Mouse (Mus musculus) right cerebral cortex, adult 18-20 months (tissue): ENCODE measurements around the gene Slc25a35.
"Not testable (repeated sequence)": the region's sequence is repeated elsewhere in the genome, so short reads cannot be mapped to it uniquely, and the experiment has no call there.

Experiments
- DNase-seq: peaks from one replicate; pipeline ENCODE4 v3.0.0; 2022; ENCODE audit warnings: mixed read lengths

Slc25a35 gene

DNA sequence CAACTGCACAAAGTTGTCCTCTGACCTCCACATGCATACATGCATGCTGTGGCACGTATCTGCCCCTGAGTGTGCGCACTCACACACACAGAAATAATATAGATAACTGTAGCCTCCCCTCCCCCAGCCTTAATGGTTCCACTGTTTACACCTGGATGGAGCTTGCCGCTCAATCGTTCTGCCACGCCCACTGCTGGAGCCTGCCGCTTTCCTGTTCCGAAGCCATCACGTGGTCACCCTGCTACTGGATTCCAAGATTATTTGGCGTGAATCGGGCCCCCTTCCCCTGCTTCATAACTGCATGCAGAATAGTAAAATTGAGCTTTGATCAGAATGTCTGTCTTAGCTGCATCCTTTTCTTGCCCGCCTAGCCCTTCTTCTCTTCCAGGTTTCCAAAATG, 5.8 kb upstream of the Slc25a35 start:
- DNase-seq: not testable (repeated sequence)

DNA sequence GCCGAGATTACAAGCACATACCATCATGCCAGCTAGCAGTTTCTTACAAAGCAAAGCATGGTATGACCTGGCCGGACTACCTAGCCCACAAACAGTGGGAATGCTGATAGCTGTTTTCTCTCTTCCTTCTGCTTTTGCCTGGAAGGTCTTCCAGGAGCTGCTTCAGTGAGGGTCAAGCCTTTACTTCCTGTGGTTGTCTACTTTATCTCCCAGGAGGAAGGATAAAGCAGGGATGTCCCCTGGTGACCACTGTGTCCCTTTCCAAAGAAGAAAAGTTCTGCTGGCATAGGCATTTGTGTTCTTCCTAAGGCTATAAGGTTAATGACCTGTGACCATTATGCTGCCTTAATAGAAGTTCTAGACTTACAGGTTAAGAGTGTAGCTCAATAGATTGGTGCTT, 4.5 kb upstream of the Slc25a35 start:
- DNase-seq: no peak

DNA sequence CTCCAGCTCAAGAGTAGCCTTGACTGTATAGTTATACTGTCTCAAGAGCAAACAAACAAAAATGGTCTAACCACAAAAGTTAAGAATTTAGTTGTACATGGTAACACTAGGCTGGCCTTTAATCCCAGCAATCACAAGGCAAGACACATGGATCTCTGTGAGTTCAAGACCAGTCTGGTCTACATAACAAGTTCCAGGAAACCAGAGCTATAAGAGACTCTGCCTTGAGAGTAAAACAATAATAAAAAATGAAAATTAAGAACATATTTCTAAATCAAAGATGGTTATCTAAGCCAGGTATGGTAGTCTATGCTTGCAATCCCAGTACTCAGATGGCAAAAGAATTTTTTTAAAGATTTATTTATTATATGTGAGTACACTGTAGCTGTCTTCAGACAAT, 2.9 kb upstream of the Slc25a35 start:
- DNase-seq: no peak

DNA sequence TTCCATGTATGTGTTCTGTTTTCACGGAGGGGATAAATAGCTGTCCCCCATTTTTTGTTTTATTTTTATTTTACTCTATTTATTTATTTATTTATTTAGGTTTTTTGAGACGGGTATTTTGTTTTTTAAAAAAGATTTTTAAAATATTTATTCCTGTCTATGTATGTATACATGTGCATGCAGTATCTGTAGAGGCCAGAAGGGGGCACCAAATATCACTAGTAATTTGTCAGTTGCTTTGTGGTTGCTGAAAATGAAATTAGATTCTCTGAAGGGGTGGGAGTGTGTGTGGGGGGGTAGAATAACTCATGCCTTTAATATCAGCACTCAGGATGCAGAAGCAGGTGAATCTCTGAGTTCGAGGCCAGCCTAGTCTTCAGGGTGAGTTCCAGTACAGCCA, 2.1 kb upstream of the Slc25a35 start:
- DNase-seq: no peak

DNA sequence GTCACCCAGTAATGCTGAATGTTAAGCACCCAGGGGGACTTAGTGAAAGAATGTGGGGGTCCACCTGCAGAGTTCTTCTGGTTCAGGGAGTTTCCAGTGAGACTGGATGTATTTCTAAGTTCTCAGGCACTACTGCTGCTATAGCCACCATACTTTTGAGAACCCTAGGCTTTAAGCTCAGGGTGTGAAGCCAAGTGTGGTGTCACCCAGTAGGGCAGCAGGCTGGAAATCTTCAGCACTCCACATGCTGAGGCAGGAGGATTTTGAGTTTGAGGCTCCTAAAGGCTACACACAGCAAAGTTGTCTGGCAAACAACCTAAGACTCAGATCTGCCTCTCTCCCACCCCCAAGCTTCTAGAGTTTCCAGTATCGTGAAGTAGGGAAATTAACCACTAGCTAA, 1.4 kb upstream of the Slc25a35 start:
- DNase-seq: no peak

DNA sequence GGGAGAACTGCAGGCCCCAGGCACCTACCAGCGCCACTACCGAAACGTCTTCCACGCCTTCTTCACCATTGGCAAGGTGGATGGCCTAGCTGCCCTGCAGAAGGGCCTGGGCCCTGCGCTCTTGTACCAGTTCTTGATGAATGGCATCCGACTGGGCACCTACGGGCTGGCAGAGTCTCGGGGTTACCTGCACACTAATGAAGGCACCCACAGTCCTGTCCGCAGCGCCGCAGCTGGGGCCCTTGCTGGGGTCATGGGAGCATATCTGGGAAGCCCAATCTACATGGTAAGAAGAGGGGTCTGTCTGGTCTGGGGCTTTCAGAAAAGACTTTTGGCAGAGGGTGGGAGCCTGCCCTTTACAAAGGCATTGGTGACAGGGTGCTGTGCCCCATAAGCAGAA, 821 bp downstream of the Slc25a35 start:
- no peak for DNase-seq

DNA sequence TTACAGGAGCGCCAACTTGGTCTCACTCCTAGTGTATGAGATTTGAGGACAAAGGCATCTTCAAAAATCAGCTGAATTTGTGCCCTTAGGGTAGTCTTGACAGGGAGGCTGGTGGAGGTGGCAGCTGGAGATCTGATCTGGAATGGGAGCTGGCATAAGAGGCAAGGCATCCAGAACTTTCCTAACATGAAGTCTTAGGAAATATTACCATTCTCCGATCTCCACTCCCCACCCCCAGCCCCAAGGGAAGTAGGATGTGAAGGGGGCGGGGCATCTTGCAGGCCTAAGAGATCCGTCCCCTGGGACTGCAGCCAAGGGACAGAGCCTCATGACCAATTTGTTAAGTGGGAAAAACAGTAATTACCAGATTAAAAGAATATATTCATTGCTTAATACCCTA, 2.3 kb downstream of the Slc25a35 start:
- no peak for DNase-seq

DNA sequence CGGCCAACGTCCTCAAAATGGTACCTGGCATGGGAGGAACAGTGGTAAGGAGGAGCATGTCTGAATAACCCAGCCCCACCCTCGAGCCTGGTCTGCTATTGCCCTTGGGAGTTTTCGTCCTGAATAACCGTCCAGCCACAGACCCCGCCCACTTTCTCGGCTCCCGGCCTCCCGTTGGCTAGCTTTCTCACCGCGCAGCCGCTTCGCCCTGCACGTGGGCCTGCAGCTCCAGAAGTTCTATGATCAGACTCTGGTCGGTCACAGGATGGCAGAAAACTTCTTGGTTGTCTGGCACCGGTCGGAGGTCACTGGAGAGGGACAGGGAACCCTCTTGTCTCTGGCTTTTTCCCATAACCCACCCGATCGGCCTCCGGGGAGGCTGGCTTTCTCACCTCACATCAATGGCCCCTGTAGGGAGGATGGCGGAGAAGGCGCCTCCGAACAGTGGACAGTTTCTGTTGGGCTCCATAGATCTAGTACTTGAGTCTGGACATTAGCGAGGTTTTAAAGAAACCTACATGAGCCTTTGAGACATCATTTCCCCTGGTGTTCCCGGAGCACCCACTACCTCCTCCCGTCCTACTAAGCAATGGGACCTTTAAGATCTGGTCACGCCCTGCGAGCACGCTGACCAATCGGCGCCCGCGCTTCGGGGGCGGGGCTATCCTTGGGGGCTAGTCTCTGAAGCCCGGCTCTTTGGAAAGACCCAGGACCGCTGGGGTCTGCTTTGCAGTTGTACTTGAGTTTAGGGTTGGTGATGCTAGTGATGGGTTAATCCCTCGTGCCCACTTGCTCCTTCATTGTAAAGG, 5.5 kb downstream of the Slc25a35 start:
- peak; percentile 86 for DNase-seq

DNA sequence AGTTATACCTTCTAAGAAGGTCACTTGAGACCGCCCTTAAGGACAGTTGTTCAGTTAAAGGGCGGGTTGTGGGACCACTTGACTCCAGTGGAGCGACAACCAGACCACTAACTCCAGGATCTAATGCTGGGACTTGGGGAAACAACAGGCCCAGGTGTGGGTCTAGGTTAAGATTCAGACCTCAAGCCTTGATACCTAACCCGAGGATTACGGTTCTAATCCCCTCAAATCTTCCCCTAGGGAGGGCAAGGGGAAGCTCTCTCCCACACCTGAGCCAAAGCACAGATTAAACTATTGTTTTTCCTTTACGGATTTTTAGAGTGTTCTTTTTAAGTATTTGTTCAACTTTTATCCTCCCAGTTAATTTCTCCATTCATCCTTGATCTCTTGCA, 6.1 kb downstream of the Slc25a35 start:
- no peak for DNase-seq

DNA sequence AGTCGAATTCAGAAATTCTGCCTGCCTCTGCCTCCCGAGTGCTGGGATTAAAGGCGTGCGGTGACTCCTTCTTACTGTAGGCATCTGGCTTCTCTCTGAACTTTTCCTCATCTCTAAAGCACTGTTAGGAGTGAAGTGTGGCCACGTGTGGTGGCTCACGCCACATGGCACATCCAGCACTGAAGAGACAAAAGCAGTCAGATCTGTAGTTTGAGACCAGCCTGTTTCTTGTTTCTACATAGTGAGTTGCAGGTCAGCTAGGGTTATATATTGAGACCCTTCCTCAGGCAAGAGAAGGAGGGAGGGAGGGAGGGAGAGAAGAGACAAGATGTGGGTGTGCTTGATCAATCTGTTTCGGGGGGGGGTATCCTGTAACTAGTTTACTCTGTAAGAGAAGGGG, 7.2 kb downstream of the Slc25a35 start, which contains the start of gene Rangrf:
Gene Rangrf (minus strand): TSS at position 101 of the 400 bp plus-strand sequence.
- DNase-seq: no peak

DNA sequence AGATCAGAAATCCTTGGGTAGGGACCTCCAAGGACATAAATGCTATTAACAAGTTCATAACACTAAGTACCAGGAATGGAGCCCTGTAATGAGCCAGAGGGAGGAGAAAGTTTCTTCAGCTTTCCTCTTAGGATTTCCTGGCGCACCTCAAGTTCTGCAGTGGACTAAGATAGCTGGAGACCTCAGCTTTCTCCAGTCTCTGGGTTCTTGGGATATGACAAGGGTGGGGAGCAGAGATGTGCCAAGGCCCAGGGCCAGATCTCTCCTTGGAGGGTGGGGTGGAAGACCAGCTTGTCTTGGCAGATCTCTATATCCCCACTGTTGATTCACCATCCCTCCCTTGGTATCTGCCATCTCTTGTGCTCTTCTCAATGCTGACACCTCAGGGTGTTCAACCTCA, 7.7 kb downstream of the Slc25a35 start:
- no peak for DNase-seq

DNA sequence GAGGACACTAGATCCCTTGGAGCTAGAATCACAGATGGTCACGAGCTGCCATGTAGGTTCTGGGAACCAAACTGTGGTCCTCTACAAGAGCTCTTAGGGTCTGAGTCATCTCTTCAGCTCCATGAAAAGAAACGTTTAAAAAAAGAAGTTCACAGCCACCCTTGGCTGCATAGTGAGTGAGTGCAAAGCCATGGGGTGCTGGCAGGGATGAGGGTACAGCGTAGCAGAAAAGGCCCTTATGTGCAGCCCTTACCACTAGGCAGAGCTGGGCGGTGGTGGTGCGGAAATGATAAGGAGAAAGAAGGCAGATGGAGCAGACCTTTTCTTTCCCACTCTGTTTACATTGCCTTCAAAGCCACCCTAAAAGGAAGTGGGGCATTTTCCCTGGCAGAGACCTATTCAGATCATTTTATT, 11.4 kb downstream of the Slc25a35 start:
- DNase-seq: peak; percentile 36

DNA sequence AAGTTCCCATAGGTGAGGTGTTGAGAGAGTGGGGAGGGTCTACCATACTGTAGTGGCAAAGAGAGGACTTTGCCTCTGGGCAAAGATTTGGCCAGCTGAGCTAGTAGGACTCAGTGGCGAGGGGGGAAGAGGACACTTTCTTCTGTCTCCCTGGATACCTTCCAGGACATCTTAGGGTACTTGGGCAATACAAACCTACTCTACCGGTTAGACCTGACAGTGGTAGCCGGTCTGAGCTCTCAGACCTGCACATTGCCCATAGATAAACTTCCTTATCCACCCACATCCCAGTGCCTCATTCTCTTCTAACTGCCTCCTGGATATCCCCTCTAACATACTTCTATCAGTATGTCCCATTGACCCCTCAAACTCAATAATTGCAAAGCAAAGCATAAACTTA, 13.0 kb downstream of the Slc25a35 start:
- DNase-seq: no peak

DNA sequence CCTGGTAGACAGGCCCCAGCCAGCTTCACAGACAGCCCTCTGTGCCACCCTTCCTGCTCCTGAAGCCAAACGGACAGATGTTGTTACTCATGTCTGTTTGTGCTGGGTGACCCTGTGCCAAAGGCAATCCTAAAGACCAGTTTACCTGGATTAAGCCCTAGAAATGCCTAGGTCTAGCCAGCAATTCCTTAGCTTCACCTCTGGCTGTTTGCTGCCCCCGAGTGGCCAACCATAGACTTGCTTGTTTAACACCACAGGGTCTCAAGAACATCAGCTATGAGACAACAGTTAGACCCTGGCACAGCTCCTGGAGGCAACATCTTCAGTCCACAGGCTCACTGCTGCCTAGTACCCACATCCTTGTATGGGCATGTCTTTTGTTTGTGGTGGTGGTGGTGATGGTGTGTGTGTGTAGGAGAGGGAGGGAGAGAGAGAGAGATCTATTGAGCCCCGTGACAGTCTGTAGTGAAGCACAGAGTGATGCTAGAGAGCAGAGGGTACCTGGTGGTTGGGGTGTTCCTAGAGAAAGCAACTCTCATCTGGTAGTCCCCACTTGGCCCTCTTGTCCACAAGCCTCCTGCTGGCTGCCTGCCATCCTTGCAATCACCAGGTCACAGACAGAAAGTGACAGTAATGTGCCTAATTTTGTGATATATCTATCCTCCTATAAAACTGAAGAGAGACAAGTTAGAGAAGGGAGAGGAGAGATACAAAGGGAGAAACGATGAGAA, 14.9 kb downstream of the Slc25a35 start:
- DNase-seq: peak; percentile 51

DNA sequence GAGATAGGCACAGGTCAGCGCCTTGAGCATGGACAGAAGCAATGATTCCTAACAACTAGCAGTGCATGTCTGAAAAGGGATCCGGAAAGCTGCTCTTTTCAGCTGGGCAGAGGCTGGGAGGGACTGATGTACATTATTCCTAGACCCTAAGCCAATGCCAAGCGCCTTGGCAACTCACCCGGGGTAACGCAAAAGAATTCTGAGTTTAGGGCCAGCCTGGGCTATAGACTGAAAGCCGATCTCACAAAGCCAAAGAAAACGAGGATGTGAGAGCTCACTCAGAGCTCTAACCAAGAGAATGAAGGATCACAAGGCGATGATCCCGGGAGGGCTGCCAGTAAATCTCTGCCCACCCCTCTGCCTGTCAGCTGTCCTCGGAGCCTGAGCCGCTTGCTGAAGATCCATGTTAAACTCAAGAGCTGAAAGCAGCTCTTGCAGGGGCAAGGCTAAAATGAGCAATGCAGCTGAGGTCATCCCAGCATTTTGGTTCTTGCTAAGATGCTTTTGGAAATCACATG, 19.5 kb downstream of the Slc25a35 start:
- no peak for DNase-seq

DNA sequence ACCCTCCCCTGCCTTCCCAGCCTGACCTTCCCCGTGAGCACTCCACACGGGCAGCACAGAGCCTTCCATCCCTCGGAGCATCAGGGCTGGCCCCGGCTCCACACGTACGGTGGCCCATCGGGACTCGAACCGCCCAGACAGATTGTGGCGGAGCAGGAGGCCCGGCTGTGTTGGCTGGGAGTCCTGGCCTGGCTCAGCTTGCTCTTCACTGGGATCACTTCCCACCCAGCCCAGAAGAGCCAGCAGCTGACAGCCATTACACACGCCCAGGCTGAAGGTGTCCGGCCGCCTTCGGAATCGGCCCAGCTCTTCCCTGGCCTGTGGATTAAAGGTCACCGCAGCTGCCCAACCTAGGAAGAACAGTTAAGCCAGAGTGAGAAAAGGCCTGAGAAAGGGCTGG, 20.4 kb downstream of the Slc25a35 start:
- DNase-seq: no peak

DNA sequence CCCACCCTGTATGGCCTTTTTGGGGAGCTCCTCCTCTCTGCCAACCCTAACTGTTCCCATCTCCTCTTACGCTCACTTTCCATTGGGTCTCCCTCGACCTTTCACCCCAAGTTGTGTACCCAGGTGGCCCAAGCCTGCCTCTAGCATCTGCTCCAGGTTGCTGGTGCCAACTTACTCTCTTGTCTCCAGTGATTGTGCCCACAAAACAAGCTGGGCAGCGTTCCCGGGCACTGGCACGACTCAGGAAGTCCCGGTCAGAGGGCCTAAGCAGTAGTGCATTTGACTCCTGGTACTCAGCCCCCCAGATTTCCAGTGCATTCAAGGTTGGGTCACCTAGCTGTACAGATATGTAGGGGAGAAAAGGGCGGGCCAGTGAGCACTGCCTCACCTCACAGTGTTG, 25.2 kb downstream of the Slc25a35 start:
- no peak for DNase-seq

DNA sequence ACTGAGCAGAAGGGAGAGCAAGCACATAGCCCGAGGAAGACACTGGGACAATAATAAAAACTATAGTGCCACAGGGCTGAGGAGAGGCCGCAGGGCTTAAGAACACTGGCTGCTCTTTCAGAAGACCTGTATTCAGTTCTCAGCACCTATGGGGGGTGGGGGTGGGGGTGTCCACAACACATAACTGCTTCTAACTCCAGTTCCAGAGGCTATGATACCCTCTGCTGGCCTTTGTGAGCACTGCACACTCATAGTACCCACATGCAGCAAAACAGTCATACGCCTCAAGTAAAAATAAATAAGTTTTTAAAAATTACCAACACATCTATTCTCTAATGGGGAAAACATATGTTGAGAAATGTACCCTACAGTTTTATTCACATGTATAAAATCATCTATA, 26.4 kb downstream of the Slc25a35 start:
- no peak for DNase-seq

DNA sequence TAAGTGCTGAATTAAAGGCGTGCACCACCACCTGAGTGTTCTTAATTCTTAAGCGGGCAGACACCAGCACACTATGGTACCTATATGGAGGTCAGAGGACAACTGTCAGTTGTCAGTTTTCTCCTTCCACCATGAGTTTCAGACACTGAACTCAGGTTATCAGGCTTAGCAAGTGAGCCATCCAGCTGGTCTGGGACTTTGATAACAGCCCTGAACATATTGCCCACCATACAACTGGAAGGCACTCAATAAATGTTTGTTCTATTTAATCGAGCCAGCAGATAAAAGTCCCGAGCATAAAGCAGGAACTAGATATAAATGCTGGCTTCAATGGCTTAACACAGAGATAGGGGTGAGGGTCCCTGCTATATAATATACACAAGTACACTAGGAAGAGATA, 29.1 kb downstream of the Slc25a35 start:
- DNase-seq: no peak

DNA sequence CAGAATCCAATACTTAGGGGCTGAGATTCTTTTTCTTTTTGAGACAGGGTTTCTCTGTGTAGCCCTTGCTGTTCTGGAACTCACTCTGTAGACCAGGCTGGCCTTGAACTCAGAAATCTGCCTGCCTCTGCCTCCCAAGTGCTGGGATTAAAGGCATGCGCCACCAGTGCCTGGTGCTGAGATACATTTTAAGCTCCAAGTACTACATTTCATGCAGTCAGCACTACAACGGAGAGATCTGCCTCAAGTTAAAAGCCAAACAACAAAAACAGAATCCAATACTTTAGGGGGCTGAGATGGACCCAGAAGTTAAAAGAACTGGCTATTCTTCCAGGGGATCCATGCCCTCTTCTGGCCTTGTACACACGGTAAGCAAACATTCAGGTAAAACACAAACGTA, 34.9 kb downstream of the Slc25a35 start:
- DNase-seq: not testable (repeated sequence)

DNA sequence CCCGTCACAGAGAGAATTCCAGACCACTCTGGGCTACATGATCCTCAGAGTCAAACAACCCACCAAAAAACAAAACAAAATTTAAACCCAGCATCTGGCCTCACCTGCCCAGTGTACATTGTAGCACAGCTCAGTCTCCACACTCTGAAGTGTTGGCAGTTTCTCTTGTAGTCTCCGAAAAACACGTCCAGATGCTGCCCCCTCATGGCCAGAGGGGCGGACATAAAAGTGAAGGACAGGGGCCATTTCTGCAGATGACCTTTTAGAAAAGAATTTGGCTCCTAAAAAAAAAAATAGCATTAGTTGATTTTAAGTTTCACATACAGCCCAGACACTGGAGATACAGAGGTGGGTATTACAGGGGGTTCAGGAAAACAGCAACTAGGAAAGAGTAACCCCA, 35.7 kb downstream of the Slc25a35 start:
- DNase-seq: no peak

DNA sequence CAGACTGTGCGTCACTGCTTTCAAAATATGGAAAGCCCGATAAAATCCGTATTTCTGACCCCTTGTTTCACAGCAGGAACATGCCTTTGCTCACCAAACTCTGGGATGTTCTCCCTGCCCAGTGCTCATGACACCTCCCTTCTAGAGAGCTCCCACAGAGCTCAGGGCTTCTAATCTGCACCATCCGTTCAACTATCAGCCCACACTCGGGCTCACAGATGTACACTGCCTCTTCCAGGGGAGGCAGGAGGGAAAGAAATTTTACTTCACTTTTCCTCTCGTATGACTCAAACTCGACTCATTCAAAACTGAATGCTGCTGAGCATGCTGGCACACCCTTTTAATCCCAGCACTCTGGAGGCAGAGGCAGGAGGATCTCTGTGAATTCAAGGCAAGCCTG, 37.3 kb downstream of the Slc25a35 start:
- peak; percentile 35 for DNase-seq

DNA sequence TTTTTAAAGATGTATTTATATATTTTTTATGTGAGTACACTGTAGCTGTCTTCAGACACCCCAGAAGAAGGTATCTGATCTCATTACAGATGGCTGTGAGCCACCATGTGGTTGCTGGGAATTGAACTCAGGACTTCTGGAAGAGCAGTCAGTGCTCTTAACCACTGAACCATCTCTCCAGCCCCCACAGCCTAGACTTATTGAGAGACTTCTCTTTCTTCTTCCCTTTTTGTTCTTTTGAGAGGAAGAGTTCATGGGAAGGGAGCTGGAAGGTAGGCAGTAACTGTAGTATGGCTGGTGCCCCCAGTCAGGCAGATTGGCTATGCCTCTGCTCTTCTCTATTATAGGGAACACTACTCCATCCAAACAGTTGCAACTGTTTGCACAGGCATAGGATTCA, 38.6 kb downstream of the Slc25a35 start:
- DNase-seq: not testable (repeated sequence)
